Mouse (Mus musculus) small intestine, adult 2 months (tissue): ENCODE results near the gene Aven.

ENCODE experiments used
- CTCF ChIP-seq: fragments of 200-500 bp; IDR thresholded peaks from 2 replicates; pipeline ENCODE4 v1.5.1; 2012; ENCODE audit warnings: low read depth, mild to moderate bottlenecking, control low read depth, inconsistent platforms, low read length, moderate library complexity, mixed read lengths; ENCODE audit not compliant: insufficient replicate concordance, insufficient read length; ENCODE audit errors: extremely low read depth
- POLR2A ChIP-seq: fragments of 200-500 bp; IDR thresholded peaks from 2 replicates; pipeline ENCODE4 v1.6.1; 2012; ENCODE audit warnings: low read depth, mild to moderate bottlenecking, control low read depth, inconsistent platforms, low read length, moderate library complexity

GRCm38 (mm10) chr2:112501209-112501608 lies 8.4 kb downstream of the Aven start:
- no peak for TF ChIP-seq POLR2A
- peak; percentile 55; the same call in 1 of the 2 replicates for TF ChIP-seq CTCF
